Comparison of ENCODE assay signal across 13 mouse cellular contexts in the genomic region with DNA sequence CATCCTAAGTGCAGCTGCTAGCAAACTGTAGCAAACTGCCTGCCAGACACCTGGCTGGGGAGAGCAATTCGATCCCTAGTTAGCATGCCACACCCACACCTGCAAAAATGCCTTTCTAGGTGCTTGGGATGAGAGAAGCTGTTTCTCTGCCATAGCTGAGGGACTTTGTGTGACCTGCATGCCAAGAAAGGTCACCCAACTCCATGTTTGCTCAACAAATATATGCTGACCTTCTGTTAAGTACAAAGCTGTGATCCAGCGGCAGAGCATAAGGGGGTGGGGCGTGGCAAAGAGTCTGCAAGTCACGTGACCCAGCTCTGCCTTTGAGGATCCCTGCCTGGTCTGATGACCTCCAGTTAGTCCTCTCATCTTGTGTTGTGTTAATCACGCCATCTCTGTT. TPM values are rescaled to one million over a fixed set of nuclear protein-coding genes. Genes with fewer than 3 reads are reported as not detected.
DNase-seq lines count a peak whose midpoint lies in the region; ATAC-seq lines count a peak whose summit lies in the region.
"Had no signal": no experiment of that assay in that cellular context is flagged by ENCODE, and none has a peak within 500 bp of the region (broad histone marks: within the 10 kb centered on the region; RNA-seq: fewer than 3 reads in every experiment).

No protein-coding gene starts in this region.

- no peak overlapping the region for H3K27ac ChIP-seq in liver, embryonic 11.5 days (ENCODE audit: low read depth, low read length)
- H3K27ac ChIP-seq in embryonic facial prominence, embryonic 10.5 days (replicated peaks), result no peak overlapping the region
- H3K27ac ChIP-seq in stomach, embryonic 15.5 days, result no peak overlapping the region
- H3K27ac ChIP-seq: macrophage; neural tube, embryonic 12.5 days had no signal

- H3K27me3 ChIP-seq in liver, embryonic 11.5 days (replicated peaks; ENCODE audit: control insufficient read depth, insufficient read depth, low read length), result no peaks in the 10 kb centered on the region
- H3K27me3 ChIP-seq in embryonic facial prominence, embryonic 10.5 days (replicated peaks; ENCODE audit: low read depth, poor library complexity, severe bottlenecking), result no peaks in the 10 kb centered on the region
- H3K27me3 ChIP-seq in stomach, embryonic 15.5 days (replicated peaks), result no peaks in the 10 kb centered on the region
- H3K27me3 ChIP-seq: neural tube, embryonic 12.5 days had no signal

- ATAC-seq in liver, embryonic 11.5 days (replicated peaks; ENCODE audit: low FRiP score), result no peak; the same call in 1 of the 2 replicates
- ATAC-seq in stomach, embryonic 15.5 days (ENCODE audit: insufficient read depth, low FRiP score, low read depth), result peak; percentile 79
- ATAC-seq in megakaryocyte progenitor cell, adult 5-6 weeks (replicated peaks; ENCODE audit: poor library complexity), result no peak

- H3K4me3 ChIP-seq in liver, embryonic 11.5 days (ENCODE audit: low read depth, low read length), result no peak overlapping the region
- H3K4me3 ChIP-seq in embryonic facial prominence, embryonic 10.5 days, result no peak overlapping the region
- H3K4me3 ChIP-seq in stomach, embryonic 15.5 days (replicated peaks), result no peak overlapping the region
- H3K4me3 ChIP-seq: neural tube, embryonic 12.5 days had no signal

- no peaks in the 10 kb centered on the region for H3K4me1 ChIP-seq in liver, embryonic 11.5 days (replicated peaks; ENCODE audit: control insufficient read depth, insufficient read depth, low read length)
- peaks cover 5% of the 10 kb centered on the region; the same call in 1 of the 2 replicates for H3K4me1 ChIP-seq in embryonic facial prominence, embryonic 10.5 days
- no peaks in the 10 kb centered on the region for H3K4me1 ChIP-seq in stomach, embryonic 15.5 days

- 19% methylated on average over 5 of the region's 5 CpGs for WGBS in liver, embryonic 11.5 days
- WGBS in embryonic facial prominence, embryonic 10.5 days, result 19% methylated on average over 5 of the region's 5 CpGs
- WGBS in stomach, embryonic 15.5 days, result 9% methylated on average over 5 of the region's 5 CpGs

- H3K9ac ChIP-seq in liver, embryonic 11.5 days (ENCODE audit: low read depth, low read length), result no peak overlapping the region
- no peak overlapping the region for H3K9ac ChIP-seq in stomach, embryonic 15.5 days
- H3K9ac ChIP-seq: neural tube, embryonic 12.5 days had no signal

- no peaks in the 10 kb centered on the region for H3K9me3 ChIP-seq in liver, embryonic 11.5 days (ENCODE audit: control insufficient read depth, low read length)
- H3K9me3 ChIP-seq in embryonic facial prominence, embryonic 10.5 days, result no peaks in the 10 kb centered on the region
- no peaks in the 10 kb centered on the region for H3K9me3 ChIP-seq in stomach, embryonic 15.5 days
- H3K9me3 ChIP-seq: neural tube, embryonic 12.5 days had no signal

- H3K36me3 ChIP-seq in liver, embryonic 11.5 days (ENCODE audit: control insufficient read depth, insufficient read depth, low read length), result no peaks in the 10 kb centered on the region
- H3K36me3 ChIP-seq in embryonic facial prominence, embryonic 10.5 days (replicated peaks), result no peaks in the 10 kb centered on the region
- no peaks in the 10 kb centered on the region for H3K36me3 ChIP-seq in stomach, embryonic 15.5 days
- H3K36me3 ChIP-seq: neural tube, embryonic 12.5 days had no signal

- H3K4me2 ChIP-seq in liver, embryonic 11.5 days, result no peak overlapping the region
- H3K4me2 ChIP-seq in stomach, embryonic 15.5 days, result 0 out of 2 replicates have a peak overlapping the region, but pooled peaks have one; percentile 10
- H3K4me2 ChIP-seq: neural tube, embryonic 12.5 days had no signal

- peak; percentile 49 for DNase-seq in liver
- DNase-seq in liver, embryonic 11.5 days (ENCODE audit: low spot score), result no peak
- DNase-seq in embryonic facial prominence, embryonic 10.5 days (ENCODE audit: low spot score), result peak; percentile 35
- DNase-seq in lung, adult 18-20 months, result peak; percentile 59 to 77
- no peak for DNase-seq in right cerebral cortex, postnatal 25 days
- DNase-seq in layer of hippocampus, postnatal 10 days (ENCODE audit: low spot score in 2 of 2), result no peak
- DNase-seq: cerebellum, adult 18-20 months; gastrocnemius, postnatal 25 days; heart, postnatal 14 days had no signal

RNA-seq across cellular contexts. Expression of a gene that starts 25.3 kb away (rescaled TPM):
- not detected in 2 replicates for polyA plus RNA-seq in liver, embryonic 11.5 days (2014; fragmentation: Nextera tagmentation; extraction: Ambion mirVana)
- 0.11 and 0.40 TPM in 2 replicates for polyA plus RNA-seq in embryonic facial prominence, embryonic 10.5 days (2016; fragmentation: Nextera tagmentation; extraction: Ambion mirVana)
- polyA plus RNA-seq in stomach, embryonic 15.5 days (2015; fragmentation: Nextera tagmentation; extraction: Ambion mirVana), result 0.05 and 0.12 TPM in 2 replicates
- total RNA-seq in megakaryocyte progenitor cell, adult 5-6 weeks (2015), result not detected in 2 replicates
- total RNA-seq in megakaryocyte progenitor cell, adult 5-6 weeks (2017), result not detected in 2 replicates
- total RNA-seq in layer of hippocampus, postnatal 10 days (2021), result 1 to 10 TPM; 3.6 to 4.3 TPM
- total RNA-seq: gastrocnemius, postnatal 25 days had no signal
- polyA plus RNA-seq: macrophage had no signal

Comparison
In these comparisons a context has a peak if more than half of its experiments do, and no peak if none do; other contexts are left out.
1. DNase-seq: peak in liver (single experiment), embryonic facial prominence, embryonic 10.5 days (single experiment) and lung, adult 18-20 months (2 of 2); none in liver, embryonic 11.5 days (single experiment), right cerebral cortex, postnatal 25 days (single experiment) and layer of hippocampus, postnatal 10 days (0 of 2).